Mouse (Mus musculus) heart, adult 2 months (tissue): ENCODE data around the gene Ctsa.

Experiments
- EP300 ChIP-seq: fragments of 200-500 bp; IDR thresholded peaks from 2 replicates; pipeline ENCODE4 v1.6.1; 2011; ENCODE audit warnings: low read depth, low read length, control low read depth; ENCODE audit not compliant: insufficient read depth
- POLR2A ChIP-seq: fragments of 200-500 bp; IDR thresholded peaks from 2 replicates; pipeline ENCODE4 v1.6.1; 2011; ENCODE audit warnings: mild to moderate bottlenecking, low read depth, low read length, control low read depth; ENCODE audit not compliant: insufficient read depth

DNA sequence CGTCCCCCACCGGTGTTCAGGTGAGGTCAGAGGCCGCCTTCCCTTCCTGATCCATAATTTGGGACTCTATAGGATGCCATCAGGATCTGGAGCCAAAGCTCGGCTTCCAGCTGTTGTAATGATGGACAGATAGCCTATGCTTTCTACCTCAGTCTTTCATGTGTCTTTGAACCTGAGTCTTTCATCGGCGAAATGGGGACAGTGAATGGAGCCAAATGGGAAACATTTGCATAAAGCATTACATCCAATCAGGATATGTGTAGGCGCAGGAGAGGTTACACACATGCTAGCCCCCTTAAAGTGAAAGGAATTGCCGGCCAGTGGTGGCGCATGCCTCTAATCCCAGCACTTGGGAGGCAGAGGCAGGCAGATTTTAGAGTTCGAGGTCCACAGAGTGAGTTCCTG, 9.5 kb upstream of the Ctsa start:
- no peak; the same call in 1 of the 2 replicates for TF ChIP-seq POLR2A
- no peak for TF ChIP-seq EP300
